Mouse (Mus musculus): Measurements from ENCODE around the gene Srp72. TPM values are rescaled to one million over a fixed set of nuclear protein-coding genes. Genes with fewer than 3 reads are reported as not detected.

Gene Srp72
- polyA plus RNA-seq, 1 experiment from 2014 or later, result 92.3 TPM

DNA sequence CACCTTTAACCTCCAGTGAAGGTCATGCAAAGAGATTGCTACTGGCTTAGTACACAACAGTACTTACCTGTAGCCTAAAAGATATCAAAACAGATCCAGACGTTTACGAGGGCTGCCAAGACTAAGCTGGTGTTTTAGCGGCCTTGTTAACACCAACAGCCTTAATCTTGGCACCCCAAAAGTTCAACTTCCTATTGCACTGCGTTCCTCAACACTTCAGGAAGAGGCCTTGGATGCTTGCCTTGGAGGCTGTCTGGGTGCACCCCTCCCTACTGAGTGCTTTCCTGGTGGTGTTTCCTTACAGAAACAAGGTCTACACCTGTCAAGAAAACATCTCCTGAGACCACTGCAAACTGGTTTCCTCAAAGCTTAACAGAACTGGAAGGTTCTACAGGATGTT is 27.3 kb upstream of the Srp72 start:
- Histone ChIP-seq H3K4me1 (ENCODE audit: control insufficient read depth, insufficient read depth, low read length) (peaks cover 12% of the 10 kb centered on the region; the same call in 1 of the 2 replicates), H3K27me3 (replicated peaks; ENCODE audit: control insufficient read depth, insufficient read depth, low read length) (no peaks in the 10 kb centered on the region), H3K9ac (ENCODE audit: low read length) (no peak overlapping the region), H3K27ac (ENCODE audit: low read depth, low read length) (no peak overlapping the region), H3K36me3 (ENCODE audit: control insufficient read depth, insufficient read depth, low read length) (0 out of 2 replicates have a peak, but pooled peaks cover 3% of the 10 kb centered on the region), H3K9me3 (replicated peaks; ENCODE audit: control insufficient read depth, low read length) (no peaks in the 10 kb centered on the region), H3K4me3 (ENCODE audit: low read depth, low read length) (no peak overlapping the region), H3K4me2 (ENCODE audit: low read length) (no peak overlapping the region)
- ATAC-seq (no peak), DNase-seq (ENCODE audit: low spot score) (no peak)
- WGBS, result 87% methylated on average over 4 of the region's 4 CpGs

- no peak overlapping the region for H3K4me3 ChIP-seq (ENCODE audit: low read depth, low read length)
- ATAC-seq (no peak), DNase-seq (ENCODE audit: low spot score) (no peak)
- no peaks in the 10 kb centered on the region for H3K27me3 ChIP-seq (replicated peaks; ENCODE audit: control insufficient read depth, insufficient read depth, low read length)
- H3K9ac ChIP-seq (ENCODE audit: low read length), result no peak overlapping the region
- no peak overlapping the region for H3K27ac ChIP-seq (ENCODE audit: low read depth, low read length)
- 96% methylated on average over 4 of the region's 4 CpGs for WGBS
- H3K4me1 ChIP-seq (ENCODE audit: control insufficient read depth, insufficient read depth, low read length), result peaks cover 18% of the 10 kb centered on the region; the same call in 1 of the 2 replicates
- H3K36me3 ChIP-seq (ENCODE audit: control insufficient read depth, insufficient read depth, low read length), result 0 out of 2 replicates have a peak, but pooled peaks cover 3% of the 10 kb centered on the region
- no peak overlapping the region for H3K4me2 ChIP-seq (ENCODE audit: low read length)
- H3K9me3 ChIP-seq (replicated peaks; ENCODE audit: control insufficient read depth, low read length), result no peaks in the 10 kb centered on the region
Measured at GRCm38 (mm10) chr5:76947758-76948157, 26.7 kb upstream of the Srp72 start.

DNA sequence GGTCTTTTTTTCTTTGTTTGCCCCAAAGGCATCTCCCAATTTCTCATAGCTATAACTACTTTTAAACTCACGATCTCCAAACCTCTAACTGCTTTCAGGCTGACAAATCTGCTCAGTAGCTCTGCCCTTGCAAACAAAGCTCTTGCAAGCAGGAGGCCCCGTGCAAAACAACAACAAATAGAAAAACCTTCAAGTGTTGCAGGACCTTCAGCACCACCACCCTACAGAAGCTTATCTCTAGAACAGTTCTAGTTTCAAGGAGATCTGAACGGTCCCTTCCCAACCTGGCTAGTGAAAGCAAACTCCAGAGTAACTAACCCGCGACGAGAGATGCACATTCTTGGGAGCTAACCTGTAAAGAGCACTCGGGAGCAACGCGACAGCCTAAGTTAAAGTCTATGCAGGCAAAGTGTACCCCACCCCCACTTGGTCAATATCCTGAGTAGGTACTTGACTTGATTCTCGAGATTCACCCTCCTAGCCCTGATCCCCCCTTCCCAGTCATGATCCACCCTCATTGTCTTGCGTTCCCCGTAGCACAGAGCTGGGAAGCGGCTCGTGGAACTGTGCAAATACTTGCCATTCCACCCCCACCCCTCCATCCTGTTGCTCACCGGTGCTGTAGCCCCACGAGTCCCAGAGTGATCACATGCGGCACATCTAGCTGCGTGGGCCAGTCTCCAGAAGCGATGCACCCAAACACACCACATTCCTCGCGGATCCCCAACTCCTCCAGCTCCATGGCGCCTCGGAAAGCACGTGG is 24.0 kb upstream of the Srp72 start:
- Histone ChIP-seq H3K9me3 (replicated peaks; ENCODE audit: control insufficient read depth, low read length) (no peaks in the 10 kb centered on the region), H3K27me3 (replicated peaks; ENCODE audit: control insufficient read depth, insufficient read depth, low read length) (no peaks in the 10 kb centered on the region), H3K4me2 (ENCODE audit: low read length) (peak overlapping the region; percentile 88), H3K9ac (ENCODE audit: low read length) (peak overlapping the region; percentile 61), H3K4me1 (ENCODE audit: control insufficient read depth, insufficient read depth, low read length) (peaks cover 19% of the 10 kb centered on the region; the same call in 1 of the 2 replicates), H3K27ac (ENCODE audit: low read depth, low read length) (peak overlapping the region; percentile 75), H3K4me3 (ENCODE audit: low read depth, low read length) (peak overlapping the region; percentile 57), H3K36me3 (ENCODE audit: control insufficient read depth, insufficient read depth, low read length) (0 out of 2 replicates have a peak, but pooled peaks cover 9% of the 10 kb centered on the region)
- DNase-seq (ENCODE audit: low spot score) (peak; percentile 5), ATAC-seq (no peak)
- 1% methylated on average over 24 of the region's 24 CpGs for WGBS

DNA sequence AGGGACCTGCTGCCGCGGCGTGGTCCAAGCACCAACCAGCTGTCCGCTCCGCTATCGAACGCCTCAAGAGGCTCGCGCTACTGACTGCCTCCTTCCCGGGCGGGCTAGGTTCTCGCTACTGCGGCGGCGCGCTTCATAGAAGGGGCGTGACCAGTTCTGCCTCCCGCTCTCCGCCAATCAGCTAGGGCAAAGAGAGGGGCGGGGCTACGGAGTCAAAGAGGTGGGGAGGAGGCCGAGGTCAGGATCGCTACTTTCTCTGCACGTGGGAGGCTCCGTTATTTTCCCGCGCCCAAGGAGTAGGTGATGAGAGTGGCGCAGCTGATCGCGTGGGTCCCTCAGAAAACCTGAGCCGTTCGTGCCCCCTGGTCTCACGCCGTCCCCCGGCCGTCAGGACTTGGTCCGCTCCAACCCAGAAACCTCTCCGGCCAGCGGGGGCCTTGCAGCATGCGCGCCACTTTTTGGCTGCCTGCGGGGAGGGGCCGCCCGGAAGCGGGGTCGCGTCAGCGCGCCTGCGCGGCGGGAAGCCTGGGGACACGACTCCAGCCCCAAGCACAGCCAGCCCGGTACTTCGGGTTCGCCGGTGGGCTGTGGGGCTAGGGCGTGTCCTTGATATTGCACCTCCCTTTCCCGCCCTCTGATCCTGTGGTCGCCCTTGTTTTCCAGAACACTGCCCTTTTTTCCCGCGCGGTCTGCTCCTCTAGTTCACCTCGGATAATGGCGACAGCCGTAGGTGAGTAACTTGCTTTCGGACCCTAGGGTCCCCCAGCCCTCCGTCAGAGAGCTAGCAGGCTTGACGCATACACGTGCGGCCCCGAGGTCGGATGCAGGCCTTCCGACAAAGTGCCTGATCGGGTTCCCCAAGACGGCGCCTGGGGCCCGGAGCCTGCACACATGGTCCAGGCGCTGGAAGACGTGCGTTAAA is 23.1 kb upstream of the Srp72 start, which contains the start of the genes Paics and Ppat:
Gene Paics (plus strand): TSS at position 202 of the 922 bp plus-strand sequence.
Gene Ppat (minus strand): TSS at position 473 of the 922 bp plus-strand sequence.
- H3K4me1 ChIP-seq (ENCODE audit: control insufficient read depth, insufficient read depth, low read length), result peaks cover 16% of the 10 kb centered on the region; the same call in 1 of the 2 replicates
- no peaks in the 10 kb centered on the region for H3K9me3 ChIP-seq (replicated peaks; ENCODE audit: control insufficient read depth, low read length)
- H3K36me3 ChIP-seq (ENCODE audit: control insufficient read depth, insufficient read depth, low read length), result peaks cover 10% of the 10 kb centered on the region
- peak within 1 kb of the TSS; percentile 61 for H3K9ac ChIP-seq (ENCODE audit: low read length)
- WGBS, result under 1% methylated on average over 78 of the region's 81 CpGs
- peak; percentile 97 for ATAC-seq
- H3K27me3 ChIP-seq (replicated peaks; ENCODE audit: control insufficient read depth, insufficient read depth, low read length), result no peaks in the 10 kb centered on the region
- peak within 1 kb of the TSS; percentile 88 for H3K4me2 ChIP-seq (ENCODE audit: low read length)
- DNase-seq (ENCODE audit: low spot score), result peak; percentile 99
- H3K27ac ChIP-seq (ENCODE audit: low read depth, low read length), result peak within 1 kb of the TSS; percentile 76
- peak within 1 kb of the TSS; percentile 57 for H3K4me3 ChIP-seq (ENCODE audit: low read depth, low read length)

DNA sequence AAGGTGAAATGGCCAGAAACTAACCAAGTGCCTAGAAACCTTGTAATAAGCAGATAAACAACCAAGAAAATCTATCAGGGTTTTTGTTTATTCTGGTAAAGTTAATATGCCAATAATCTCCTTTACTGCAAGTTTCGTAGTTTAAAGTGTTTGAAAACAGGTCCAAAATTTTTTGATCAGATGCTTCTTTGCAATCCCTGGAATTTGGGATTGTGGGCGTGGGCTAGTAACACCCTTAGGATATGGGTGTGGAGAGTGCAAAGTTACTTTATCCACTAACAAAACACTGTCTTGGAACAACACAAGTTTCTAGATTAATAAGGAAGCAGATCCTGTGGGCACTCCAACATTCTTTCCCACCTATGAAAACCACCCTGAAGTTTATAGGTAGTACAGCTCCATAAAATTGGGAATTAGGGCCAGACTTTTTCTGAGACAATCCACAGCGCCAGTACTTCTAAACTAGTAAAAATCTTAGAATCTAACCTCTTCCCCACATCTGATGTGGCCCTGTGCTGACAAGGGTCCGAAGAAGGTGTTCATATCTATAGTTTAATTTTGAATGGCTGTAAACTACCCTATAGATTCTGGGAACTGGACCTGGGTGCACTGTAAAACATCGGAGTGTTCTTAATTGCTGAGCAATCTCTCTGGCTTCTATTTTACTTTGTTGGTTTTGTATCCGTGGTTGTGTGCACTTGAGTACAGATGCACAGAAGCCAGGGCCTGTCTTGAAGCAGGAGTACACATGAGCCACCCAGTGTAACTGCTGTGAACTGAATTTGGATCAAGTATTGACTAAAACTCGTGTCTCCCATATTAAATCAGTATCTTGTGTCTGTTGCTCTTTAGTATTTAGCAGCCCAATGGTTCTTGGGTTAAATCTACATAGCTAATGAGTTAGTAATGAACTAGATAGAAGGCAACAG is 22.1 kb upstream of the Srp72 start:
- ATAC-seq (no peak), DNase-seq (ENCODE audit: low spot score) (no peak)
- Histone ChIP-seq H3K4me3 (ENCODE audit: low read depth, low read length) (peak overlapping the region; percentile 57), H3K9ac (ENCODE audit: low read length) (peak overlapping the region; percentile 61), H3K9me3 (replicated peaks; ENCODE audit: control insufficient read depth, low read length) (no peaks in the 10 kb centered on the region), H3K36me3 (ENCODE audit: control insufficient read depth, insufficient read depth, low read length) (peaks cover 20% of the 10 kb centered on the region), H3K27ac (ENCODE audit: low read depth, low read length) (peak overlapping the region; percentile 49; the same call in 1 of the 2 replicates), H3K4me2 (ENCODE audit: low read length) (peak overlapping the region; percentile 88), H3K27me3 (replicated peaks; ENCODE audit: control insufficient read depth, insufficient read depth, low read length) (no peaks in the 10 kb centered on the region), H3K4me1 (ENCODE audit: control insufficient read depth, insufficient read depth, low read length) (peaks cover 16% of the 10 kb centered on the region; the same call in 1 of the 2 replicates)
- WGBS, result 12% methylated on average over 7 of the region's 7 CpGs

DNA sequence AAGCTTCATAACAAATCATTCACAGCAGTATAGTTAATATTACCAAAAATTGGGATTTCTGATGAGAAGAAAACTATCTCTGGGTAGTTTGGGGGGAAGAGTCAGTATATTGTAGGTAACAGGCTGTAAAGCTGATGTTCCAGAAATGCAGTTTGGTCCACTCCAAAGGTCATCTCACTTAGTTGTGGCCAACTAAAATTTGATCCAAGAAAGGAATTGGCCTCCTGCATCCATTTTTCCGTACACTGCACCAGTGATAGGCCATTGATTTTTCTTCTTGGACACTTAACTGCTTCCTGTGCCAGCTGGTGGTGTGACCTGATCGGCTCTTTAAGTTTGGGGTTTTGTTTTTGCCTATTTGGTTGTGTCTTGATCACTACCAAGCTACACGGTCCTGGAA is 20.7 kb upstream of the Srp72 start:
- Histone ChIP-seq H3K4me2 (ENCODE audit: low read length) (no peak overlapping the region), H3K27ac (ENCODE audit: low read depth, low read length) (no peak overlapping the region), H3K4me1 (ENCODE audit: control insufficient read depth, insufficient read depth, low read length) (peaks cover 16% of the 10 kb centered on the region; the same call in 1 of the 2 replicates), H3K27me3 (replicated peaks; ENCODE audit: control insufficient read depth, insufficient read depth, low read length) (no peaks in the 10 kb centered on the region), H3K4me3 (ENCODE audit: low read depth, low read length) (no peak overlapping the region), H3K36me3 (ENCODE audit: control insufficient read depth, insufficient read depth, low read length) (peaks cover 31% of the 10 kb centered on the region), H3K9ac (ENCODE audit: low read length) (no peak overlapping the region), H3K9me3 (replicated peaks; ENCODE audit: control insufficient read depth, low read length) (no peaks in the 10 kb centered on the region)
- ATAC-seq, result no peak
- 76% methylated on average over 3 of the region's 3 CpGs for WGBS
- DNase-seq (ENCODE audit: low spot score), result no peak

DNA sequence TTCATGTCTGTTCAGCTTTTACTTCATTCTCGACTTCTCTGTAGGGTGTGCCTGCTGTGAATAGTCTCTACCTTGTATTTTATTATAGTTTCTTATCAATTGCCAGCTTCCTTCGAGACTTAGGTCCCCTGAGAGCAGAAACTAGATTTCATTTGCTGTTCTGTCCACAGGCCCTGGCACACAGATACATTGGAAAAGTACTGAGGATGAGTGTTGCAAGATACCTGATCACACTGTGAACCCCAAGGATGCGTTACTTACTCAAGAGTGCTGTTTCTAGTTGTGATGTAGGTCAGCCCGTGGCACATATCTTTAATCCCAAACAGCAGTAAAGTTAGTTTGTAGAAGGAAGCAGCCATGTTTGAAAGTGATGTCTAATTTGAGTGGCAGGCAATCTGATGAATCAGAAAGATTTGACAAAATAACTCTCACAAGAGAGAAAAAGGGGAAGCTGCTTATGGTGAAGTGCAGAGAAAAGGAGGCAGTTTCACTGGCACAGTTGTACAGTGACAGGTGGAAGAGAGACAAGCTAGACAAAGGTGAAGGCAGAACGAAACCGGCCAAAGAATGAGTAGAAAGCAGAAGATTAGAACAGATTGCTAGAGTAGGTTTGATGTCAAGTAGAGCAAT is 20.1 kb upstream of the Srp72 start:
- Histone ChIP-seq H3K4me1 (ENCODE audit: control insufficient read depth, insufficient read depth, low read length) (peaks cover 16% of the 10 kb centered on the region; the same call in 1 of the 2 replicates), H3K9me3 (replicated peaks; ENCODE audit: control insufficient read depth, low read length) (no peaks in the 10 kb centered on the region), H3K27ac (ENCODE audit: low read depth, low read length) (no peak overlapping the region), H3K4me3 (ENCODE audit: low read depth, low read length) (no peak overlapping the region), H3K36me3 (ENCODE audit: control insufficient read depth, insufficient read depth, low read length) (peaks cover 36% of the 10 kb centered on the region), H3K4me2 (ENCODE audit: low read length) (no peak overlapping the region), H3K27me3 (replicated peaks; ENCODE audit: control insufficient read depth, insufficient read depth, low read length) (no peaks in the 10 kb centered on the region), H3K9ac (ENCODE audit: low read length) (no peak overlapping the region)
- ATAC-seq (no peak), DNase-seq (ENCODE audit: low spot score) (no peak)
- WGBS, result 86% methylated on average over 6 of the region's 6 CpGs

Measured in forebrain, embryonic 14.5 days (tissue).